Mouse (Mus musculus) right cerebral cortex, postnatal 36 days (tissue): ENCODE data around the gene Sun2.
A peak's percentile ranks its signal among the peaks of the same experiment; 100 is the strongest.

Experiments
- DNase-seq, 2 experiments: peaks; one replicate each; pipeline ENCODE4 v3.0.0; 2022; ENCODE audit warnings: low spot score in 2 of 2, mixed read lengths in 1 of 2

Sun2 gene

DNA sequence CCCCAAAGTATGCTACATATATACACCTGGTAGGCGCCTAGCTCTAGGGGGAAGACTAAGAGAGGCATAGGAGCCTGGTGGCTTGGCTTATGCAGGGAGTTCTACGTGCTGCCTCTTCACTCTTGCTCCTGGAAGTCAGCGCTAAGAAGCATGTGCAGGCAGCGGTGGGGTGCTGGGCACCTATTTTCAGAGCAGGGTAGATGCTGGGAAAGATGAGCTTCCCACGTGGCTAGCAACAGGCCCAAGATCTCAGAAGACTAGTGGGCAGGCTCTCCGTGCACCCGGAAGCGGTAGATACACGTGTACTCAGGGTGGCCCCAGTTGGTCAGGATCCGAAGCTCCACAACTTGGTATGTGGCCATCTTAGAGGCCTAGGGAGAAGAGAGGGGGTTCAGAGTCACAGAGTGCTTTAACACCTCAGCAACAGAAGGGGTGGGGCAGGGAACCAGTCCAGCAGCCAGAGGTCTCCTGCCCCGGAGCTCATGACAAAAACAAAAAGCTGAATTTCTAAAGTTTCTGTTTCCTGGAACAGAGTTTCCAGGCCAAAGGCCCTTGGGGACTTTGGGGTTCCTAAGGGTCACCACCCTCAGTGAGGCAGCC, 17.0 kb downstream of the Sun2 start:
- DNase-seq = peak; percentile 71 to 80

DNA sequence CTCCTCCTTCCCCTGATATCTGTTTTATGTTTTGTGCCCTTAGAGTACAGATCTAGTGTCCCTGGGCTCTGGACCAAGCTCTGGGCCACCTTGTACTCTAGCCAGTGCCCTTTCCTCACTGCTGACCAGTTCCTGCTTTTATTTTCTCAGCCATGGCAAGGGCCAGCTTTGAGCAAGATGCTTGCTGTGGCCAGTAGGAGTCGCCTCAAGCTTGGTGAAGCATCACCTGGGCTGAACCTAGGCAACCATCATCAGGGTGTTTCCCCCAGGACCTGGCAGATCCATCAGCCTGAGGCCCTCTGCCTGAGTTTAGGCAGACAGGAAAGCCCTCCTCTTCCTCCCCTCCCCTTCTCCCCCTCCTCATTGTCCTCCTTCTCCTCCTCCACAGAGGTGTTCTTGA, 18.9 kb downstream of the Sun2 start:
- no peak for DNase-seq

DNA sequence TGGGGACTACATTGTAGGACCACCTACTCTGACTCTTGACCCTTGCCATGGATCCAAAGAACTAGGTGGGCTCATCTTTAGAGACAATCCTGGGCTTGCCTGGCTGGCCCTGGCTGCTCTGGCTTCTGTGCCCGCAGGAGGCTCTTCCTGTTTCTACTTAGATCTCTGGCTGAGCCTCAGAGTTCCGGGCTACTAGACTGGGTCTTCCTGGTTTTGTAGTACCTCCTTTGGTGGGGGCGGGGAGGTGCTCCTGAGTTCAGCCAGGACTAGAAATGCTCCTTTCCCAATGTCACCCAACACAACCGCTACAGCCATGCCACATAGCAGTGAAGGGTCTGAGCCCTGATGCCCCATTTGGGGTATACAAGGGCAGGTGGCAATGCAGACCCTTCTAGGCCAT, 21.5 kb downstream of the Sun2 start:
- no peak for DNase-seq

DNA sequence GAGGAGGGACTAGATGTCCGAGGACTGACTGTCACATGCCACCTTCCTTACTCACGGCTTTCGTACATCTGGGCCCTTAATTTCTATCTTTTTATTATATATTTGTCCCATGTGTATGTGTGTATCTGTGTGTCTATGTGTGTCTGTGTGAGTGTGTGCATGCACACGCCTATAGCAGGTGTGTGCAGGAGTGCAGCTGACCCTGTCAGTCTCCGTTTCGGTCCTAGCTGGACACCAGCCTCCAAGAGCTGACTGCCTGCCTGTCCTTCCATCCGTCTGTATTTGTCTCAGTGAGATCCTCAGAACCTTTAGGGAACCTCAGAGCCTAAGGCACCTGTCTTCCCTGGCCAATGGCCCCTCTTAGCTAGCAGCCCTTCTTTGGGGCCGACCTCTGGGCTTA, 22.1 kb downstream of the Sun2 start:
- DNase-seq = no peak

DNA sequence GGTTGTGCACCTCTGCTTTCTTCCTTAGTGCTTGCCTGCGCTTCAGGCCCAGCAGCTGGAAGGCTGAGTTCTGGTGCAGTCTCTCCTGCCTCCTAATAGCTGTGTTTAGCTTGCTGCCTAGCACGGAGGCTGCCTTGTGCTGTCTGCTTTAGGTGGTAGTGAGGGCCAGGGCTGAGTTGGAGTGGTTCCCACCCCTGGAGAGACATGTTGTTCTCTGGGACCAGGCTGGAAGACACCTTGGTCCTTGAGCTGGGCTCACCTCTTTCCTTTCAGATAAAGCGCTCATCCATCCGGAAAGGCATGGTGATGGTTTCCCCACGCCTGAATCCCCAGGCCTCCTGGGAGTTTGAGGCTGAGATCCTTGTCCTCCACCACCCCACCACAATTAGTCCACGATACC, 25.6 kb downstream of the Sun2 start:
- no peak for DNase-seq

DNA sequence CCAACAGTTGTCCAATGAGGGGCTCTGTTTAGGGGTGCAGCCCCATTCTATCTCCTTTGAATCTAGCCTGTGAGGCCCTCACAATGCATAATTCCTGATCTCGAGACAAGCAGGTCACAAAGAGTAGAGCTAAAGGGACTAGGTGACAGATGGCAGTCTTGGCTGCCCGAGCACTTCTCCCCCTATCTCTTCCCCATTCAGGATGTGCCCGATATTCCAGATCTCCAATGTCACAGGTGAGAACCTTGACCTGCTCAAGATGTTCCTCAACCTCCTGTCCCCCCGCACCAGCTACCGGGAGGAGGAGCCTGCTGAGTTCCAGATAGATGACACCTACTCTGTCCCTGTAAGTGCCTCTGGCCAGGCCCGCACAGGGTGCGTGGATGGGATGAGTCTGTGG, 26.7 kb downstream of the Sun2 start:
- DNase-seq = no peak

DNA sequence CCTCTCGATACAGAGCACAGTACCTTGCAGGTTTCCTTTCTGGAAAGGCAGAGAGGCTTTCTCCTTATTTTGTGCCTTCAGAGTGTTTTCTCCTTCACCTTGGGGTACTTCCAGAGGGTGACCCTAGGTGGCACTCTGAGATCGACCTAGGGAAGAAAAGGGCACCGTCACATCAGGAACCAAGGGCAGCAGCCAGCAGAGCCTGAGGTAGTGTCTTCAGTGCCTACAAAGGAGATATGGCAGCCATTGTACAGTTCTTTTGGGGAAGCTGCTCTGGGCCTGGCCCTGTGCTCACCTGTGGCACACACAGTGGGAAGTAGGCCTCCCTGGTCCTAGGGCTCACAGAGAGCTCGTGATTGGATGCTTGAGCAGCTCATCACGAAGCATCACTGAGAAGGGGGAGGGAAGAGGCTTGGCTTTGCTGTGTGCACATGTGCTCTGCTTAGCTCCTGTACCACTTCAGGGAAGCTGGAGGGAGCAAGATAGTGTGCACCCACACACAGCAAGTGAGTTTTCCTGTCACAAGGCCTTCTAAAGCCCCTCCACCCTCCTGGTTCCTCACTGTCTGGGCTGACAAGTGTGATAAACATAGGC, 34.0 kb downstream of the Sun2 start:
- DNase-seq = no peak

DNA sequence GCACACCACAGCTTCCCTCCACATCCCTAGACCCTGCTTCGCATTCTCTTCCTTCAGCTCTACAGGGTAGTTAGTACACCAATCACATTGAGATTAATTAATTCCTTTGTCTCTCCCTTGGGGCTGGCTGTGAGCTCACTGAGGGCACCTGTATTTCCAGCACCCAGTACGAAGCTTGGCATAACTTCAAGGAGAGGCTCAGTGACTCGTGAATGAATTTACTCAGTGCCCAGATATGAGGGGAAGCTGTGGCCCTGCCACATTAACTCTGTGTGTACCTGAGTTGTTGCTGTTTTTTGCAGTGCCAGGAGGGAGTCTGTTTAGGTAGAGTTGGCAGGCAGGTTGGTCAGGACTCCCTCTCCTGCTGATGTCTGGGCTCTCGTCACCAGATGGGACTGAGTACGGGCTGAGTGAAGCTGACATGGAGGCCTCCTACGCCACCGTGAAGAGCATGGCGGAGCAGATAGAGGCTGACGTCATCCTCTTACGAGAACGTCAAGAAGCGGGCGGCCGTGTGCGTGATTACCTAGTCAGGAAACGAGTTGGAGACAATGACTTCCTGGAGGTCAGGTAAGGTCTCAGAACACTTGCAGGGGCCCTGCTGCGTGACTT, 35.6 kb downstream of the Sun2 start:
- DNase-seq = no peak

DNA sequence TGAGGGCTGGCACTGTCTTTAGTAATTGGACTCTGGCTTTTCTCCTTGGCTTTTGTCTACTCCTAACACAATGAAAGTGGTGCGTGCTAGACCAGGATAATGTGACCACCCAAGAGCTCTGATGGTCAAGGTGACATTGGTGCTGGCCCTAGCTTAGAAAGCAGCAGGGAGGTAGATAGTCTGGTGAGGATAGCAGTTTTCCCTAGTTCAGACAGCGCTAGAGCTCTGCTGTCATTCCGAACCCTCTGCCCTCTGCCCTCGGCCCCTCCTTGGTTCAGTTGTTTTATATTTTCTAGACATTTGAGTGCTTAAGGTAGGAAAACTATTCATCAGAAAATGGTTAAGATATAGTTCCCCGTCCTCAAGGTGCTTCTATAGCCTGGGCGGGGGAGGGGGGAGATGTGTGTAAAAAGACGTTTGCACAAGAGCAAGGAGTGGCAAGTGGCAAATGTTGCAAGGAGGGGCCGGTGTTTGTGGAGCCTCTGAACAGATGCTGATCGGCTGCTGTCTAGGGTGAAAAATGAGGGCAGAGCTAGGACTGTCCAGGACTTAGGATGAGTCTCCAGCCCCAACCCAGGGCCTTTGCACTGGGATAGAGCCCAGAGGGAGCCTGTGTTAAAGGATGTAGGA, 44.7 kb downstream of the Sun2 start:
- DNase-seq = no peak

DNA sequence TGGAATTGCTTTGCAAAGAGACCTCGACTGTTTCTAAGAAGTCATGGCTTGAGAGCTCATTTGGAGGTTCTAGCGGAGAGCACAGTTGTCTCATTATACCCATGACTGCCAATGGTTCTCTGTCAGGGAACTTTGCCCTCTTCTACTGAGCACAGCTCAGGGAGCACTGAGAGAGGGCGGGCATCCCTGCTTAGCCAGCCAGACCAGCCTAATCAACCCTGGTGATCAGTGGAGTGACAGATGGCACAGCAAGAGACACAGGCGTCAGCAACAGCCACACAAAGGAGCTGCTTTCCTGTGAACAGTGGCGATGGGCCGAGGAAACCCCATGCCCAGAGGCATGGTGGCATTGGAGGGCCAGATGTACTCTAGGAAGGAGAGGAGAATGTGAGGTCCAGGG, 45.3 kb downstream of the Sun2 start:
- DNase-seq = no peak

DNA sequence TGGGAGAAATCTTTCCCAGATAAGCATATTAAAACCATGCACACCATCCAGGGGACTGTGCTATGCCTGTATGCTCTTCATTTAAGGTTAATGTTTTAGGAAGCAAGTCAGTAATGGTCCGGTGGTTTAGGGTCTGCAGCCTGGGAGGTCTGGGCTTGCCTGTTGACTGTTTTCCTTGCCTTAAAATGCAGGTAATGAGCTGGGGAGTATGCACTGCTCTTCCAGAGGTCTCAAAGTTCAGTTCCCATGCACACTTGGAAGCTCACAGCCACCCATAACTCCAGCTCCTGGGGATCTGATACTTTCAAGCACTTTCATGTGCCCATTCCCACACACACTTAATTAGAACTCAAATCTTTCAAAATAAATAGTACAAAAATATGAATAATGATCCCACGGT, 45.8 kb downstream of the Sun2 start:
- no peak for DNase-seq

DNA sequence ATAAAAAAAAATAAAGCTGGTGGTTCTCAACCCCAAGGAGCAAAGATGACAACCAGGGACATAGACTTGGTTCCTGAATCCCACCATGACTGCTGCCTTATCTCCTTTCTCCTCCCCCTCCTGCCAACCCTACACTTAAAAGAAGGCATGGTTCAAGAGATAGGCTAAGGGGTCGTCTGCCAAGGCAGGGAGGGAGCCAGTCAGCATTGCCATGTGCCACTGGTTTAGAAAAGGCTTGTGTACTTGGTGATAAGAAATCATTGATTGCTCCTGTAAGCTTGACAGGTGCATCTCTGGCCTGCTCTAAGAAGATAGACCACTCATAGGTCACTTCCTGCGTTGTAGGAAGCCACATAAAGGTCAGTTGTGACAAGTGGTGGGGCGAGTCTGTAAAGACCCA, 46.8 kb downstream of the Sun2 start:
- no peak for DNase-seq

DNA sequence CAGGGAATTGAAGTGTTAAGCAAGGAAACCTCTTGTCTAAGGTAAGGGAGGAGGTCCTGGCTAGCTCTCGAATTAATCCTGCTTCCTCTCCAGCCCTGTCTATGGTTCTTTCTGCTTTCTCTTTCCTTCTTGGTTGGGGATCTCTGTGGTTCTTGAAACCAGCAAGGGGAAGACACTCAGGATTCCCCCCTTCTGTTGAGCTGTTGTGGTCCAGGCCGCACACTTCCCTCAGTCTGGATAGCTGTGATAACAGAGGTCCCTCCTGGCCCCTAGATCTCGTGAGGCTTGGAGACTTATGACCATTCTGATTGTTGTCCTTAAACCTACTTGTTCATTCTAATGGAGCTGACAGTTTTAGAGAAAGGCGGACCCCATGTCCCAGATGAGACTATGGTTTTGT, 47.8 kb downstream of the Sun2 start:
- DNase-seq = no peak

DNA sequence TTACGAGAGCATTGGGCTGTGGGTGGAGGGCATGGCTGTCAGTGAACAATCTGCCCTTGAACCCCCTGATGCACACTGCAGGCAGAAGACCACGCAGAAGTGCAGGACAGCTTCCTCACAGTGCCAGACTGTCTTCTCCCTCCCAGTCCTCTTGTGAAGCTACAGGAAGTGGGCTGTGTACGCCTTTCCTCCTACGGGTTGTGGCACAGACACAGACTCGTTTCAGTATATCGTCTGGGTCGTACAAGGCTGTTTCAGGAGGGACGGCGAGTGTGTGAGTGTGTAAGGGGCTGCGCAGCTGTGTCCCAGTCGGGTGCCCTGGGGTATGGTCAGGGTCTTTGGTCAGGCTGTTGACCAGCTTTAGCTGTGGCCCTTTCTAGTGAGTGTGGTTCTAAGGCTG, 48.6 kb downstream of the Sun2 start:
- no peak for DNase-seq

DNA sequence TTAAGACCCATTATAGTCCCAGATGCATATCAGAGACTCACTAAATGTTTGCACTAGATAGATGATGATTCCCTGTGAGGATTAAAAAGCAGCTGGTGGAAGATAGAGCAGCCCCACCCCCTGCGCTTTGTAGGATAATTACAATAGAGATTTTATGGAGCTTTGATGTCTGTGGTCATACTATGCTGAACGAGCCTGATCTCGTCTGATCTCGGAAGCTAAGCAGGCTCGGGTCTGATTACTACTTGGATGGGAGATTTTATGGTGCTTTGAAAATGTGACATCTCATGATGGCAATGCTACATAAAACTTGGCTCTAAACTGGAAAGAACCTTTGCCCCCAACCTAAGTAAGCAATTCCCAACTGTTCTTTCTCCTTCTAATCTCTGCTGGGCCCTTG, 50.0 kb downstream of the Sun2 start:
- no peak for DNase-seq

DNA sequence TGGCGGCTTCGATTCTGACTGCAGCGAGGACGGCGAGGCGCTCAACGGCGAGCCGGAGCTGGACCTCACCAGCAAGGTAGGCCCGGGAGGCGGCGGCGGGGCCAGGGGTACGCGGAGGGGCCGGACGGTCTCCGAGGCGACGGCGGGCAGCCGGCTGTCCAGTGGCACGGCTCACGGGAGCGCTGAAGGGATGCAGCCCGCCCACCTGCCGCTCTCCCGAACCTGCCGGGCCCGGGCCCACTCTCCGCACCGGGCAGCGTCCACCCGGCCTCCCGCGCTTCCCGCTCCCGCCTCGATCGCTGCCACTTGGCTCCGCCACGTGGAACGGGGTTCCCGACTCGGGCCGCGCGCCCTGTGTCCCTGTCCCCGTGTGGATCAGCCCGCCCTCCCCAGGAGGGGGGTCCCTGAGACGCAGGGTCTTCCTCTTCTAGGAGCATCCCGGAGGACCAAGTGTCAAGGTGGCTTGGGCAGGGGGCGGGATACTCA, 51.3 kb downstream of the Sun2 start:
- DNase-seq = peak in 1 of 2 experiments; percentile 47

DNA sequence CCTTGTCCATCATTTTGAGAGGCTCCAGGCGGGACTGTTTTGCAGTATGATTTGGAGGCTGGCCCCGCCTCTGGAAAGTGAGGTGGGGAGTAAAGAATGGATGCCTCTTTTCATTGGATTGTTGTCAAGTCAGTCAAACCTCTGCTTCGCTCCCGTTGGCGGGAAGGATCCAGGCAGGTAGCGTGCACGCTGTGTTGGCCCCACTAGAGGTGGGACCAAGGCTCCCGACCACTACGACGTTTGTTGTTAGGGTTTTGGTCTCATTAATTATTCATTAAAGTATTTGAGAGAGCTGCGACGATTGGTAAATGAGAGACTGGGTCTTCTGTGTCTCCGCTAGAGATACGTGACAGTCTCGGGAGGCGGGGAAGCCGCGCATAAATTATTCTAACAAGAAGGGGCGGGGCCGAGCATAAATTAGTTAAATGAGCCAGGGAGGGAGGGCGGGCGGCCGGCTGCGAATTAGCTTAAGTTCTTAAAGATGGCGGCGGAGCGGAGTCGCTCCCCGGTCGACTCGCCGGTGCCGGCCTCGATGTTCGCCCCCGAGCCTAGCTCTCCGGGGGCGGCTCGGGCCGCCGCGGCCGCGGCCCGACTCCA, 51.8 kb downstream of the Sun2 start, which contains the start of gene Gtpbp1:
Gene Gtpbp1, plus strand, starts transcription at position 420 of the 597 bp plus-strand sequence.
- DNase-seq = peak; percentile 97 to 99

DNA sequence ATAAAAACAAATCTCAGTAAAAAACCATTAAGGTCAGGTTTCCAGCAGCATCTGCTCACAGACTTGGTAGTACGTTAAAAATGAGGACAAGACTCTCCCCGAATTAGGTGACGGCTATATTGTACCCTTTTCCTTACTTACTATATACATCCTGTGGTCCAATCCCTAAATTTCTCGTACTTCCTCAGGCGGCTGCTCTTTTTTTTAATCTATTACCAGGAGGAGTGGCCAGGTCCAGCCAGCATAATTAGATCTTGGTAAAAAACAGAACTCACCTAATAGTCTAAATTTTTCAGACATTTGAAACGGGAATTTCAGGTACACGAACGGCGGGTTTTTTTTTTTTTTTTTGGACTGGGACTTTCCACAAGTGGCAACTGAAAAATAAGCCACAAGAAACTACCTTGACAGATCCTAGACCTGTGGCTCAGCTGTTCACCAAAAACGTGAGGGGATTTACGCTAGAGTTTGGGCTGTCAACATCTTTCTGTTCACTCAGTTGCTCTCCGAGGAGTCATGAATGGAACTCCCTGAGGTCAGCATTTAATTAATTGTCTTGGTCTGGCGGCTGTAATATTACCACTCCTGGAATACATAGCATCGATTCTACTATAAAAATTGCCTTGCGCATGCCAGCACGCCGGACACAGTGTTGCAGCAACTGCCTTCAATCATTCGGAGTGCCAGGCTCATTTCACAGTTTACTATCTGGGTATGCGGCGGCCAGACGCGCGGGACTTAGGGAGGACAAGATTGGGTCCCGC, 52.5 kb downstream of the Sun2 start:
- no peak for DNase-seq

DNA sequence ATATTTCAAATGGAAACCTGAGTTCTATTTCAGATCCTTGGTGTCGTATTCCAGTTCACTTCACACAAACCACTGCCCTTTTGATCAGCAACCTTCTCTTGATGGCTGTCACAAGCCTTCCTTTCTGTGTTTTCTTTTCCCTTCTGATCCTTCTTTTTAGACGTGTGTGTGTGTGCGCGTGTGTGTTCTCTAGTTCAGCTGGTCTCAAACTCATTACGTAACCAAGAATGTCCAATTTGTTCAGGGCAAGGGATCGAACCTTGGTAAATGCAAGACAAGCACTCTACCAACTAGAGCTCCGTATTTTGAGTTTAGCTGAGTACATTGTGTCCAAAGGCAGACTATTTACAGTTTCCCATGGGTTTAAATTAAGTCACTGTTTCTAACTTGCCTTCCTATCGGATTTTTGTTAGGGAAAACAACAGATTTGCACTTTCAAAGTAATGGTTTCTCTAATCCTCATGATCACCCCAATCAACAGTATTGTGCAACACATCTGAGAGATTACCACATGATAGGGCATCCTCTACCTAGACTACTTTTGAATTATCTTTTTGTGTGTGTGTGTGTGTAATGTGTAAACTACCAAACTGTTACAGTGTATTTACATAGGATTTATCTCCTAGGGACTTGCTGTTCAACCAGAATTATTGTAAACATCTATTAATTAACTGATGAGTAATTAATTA, 53.9 kb downstream of the Sun2 start:
- no peak for DNase-seq

DNA sequence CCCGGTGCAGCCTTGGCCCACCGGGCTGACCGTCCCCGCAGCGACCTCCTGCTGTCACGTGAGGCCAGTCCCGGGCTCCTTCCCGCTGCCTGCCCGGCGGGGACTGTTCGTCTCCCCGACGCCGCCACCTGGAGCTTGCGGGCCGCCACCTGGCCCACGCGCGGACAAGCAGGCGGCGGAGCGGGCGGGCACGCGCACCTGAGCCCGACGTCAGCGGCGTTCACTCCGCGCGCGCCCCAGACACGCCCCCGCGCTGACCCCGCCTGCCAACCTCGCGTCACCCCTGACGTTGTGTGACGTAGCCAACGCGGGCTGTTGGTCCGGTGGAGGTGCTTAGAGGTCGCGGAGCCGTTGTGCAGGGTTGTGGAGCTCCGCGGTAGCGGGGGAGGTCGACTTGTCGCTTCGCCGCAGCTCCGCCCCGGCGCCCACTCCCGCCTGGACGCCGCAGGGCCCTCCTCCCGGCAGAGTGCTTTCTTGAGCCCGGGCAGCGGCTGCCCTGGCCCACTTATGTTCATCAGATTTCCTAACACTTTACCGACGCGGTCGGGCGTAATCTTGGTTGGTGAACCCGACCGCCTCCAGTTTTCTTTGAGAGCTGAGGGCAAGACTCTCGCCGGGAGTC, 54.6 kb downstream of the Sun2 start, which contains the start of gene Josd1:
Gene Josd1, minus strand, starts transcription at position 274 of the 622 bp plus-strand sequence.
- DNase-seq = peak; percentile 92 to 93

DNA sequence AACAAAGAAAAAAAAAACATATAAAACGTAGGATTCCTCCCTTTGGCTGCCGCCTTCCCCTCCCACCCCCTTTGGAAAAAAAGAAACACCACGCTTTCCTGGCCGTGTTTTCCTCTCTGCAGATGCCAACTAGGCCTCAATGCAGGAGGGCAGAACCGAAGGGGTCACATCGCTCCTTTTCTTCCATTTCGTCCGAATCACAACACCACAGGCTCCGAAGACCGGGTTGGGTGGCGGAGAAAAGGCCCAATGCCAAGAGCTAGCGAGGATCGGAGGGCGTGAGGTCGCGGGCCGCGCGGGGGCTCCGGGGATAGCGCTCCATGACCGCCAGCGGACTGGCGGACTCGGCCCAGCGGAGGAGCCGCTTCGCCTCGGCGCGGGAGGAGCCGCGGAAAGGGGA, 55.2 kb downstream of the Sun2 start:
- no peak for DNase-seq
